Mouse (Mus musculus) ovary, adult 18-20 months (tissue): ENCODE measurements around the gene Tbx1.
A peak's percentile ranks its signal among the peaks of the same experiment; 100 is the strongest.

ENCODE experiments used
- DNase-seq: peaks from one replicate; pipeline ENCODE4 v3.0.0; 2022; ENCODE audit warnings: low spot score, mixed read lengths

The Tbx1 gene

GRCm38 (mm10) chr16:18622019-18622418 is 31.5 kb upstream of the Tbx1 start, which contains the start of gene Gp1bb:
Gp1bb (minus strand) TSS chr16:18622403.
- DNase-seq = no peak

- DNase-seq = no peak
These were observed 31.0 kb upstream of the Tbx1 start for GRCm38 (mm10) chr16:18621362-18622001.

DNA sequence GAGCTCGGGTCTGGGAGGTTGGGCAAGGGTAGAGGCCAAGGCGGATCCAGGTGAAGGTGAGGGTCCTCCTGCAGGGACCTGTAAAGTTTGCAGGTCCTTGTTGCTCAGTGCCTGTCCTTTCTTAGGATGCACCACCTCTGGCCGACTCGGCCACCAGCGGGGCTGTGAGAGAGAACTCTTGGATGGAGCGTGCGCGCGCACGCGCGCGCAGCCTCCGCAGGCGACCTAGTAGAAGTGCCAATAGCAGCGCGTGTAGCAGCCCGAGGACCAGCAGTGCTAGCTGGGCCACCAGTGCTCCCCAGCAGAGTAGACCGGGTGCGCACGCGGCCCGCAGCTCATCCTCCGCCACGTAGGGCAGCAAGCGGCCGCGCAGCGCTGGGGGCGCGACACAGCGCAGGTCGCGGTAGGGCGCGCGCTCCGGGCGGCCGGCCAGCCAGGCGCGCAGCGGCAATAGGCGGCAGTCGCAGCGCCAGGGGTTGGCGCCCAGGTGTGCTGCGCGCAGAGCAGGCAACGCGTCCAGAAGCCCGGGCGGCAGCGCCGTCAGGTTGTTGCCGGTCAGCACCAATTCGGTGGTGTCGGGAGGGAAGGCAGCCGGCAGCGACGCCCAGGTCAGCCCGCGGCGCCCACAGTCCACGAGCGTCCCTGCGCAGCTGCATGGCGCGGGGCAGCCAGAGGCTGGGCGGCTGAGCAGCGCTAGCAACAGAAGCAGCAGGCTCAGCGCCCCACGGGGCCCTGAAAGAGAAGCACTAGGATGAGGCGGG is 30.3 kb upstream of the Tbx1 start:
- DNase-seq = no peak

- DNase-seq = no peak
These were observed 29.7 kb upstream of the Tbx1 start for GRCm38 (mm10) chr16:18620201-18620600.

GRCm38 (mm10) chr16:18619110-18619509 is 28.6 kb upstream of the Tbx1 start:
- no peak for DNase-seq

GRCm38 (mm10) chr16:18618297-18618696 is 27.8 kb upstream of the Tbx1 start:
- no peak for DNase-seq

GRCm38 (mm10) chr16:18617370-18618065 is 27.0 kb upstream of the Tbx1 start:
- DNase-seq = peak; percentile 61

- DNase-seq = no peak
These were observed 22.8 kb upstream of the Tbx1 start for GRCm38 (mm10) chr16:18613301-18613700.

GRCm38 (mm10) chr16:18611752-18612151 is 21.3 kb upstream of the Tbx1 start:
- DNase-seq = no peak

DNA sequence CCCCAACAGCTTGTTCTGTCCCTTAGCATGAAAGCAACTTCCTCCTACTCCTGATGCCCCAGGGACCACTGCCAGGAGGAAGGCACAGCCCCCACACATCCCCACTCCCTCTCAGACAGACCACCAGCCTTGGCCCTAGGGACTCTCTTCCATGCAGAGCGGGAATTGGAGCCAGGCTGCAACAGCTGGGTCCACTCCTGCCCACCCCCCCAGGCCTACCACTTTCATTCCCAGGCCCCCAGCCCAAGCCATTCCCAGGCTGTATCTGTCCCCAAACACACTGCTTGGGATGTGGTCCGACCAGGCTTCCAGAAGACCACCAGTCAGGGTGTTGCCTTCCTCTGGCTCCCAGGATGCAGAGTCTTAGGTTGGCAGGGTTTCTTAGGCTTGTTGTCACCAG is 18.6 kb upstream of the Tbx1 start:
- no peak for DNase-seq

- no peak for DNase-seq
These were observed 17.8 kb upstream of the Tbx1 start for GRCm38 (mm10) chr16:18608226-18608625.

DNA sequence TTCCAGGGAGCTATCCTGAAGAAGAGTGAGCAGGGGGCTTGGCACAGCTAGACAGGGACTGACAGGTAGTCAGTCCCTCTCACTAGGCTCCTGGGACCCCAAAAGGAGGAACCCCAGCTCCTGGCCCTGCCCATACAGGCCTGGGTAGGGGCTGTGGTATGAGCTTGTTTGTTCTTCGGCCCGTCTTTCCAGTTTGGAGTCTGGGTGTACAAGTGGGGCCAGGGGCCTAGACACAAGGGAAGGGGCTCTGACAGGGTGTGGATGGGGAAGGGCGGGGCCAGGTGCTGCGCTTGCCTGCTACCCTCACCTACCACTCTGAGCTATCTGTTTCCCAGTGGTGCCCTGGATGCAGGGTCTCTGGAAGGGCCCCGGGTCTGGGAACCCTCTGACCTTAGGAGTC is 15.2 kb upstream of the Tbx1 start:
- DNase-seq = no peak

DNA sequence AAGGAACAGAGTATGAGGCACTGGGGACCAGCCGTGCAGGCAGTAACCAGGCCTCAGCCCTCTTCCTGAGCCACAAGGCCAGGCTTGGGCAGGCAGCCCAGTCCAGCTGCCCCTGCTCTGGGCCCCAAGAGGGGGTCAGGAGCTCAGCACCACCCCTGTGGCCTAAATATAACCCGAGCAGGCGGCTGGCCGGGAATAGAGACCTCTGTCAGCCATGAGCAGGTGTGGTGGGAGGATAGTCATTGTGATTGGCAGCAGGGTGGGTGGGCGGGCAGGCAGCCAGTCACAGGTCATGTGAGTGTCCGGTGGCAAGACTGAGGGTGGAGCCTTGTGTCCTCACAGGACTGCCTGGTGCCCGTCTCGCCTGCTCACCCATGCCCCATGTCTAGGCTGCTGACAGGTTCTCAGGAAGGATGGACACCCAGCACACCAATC is 13.8 kb upstream of the Tbx1 start:
- DNase-seq = no peak

DNA sequence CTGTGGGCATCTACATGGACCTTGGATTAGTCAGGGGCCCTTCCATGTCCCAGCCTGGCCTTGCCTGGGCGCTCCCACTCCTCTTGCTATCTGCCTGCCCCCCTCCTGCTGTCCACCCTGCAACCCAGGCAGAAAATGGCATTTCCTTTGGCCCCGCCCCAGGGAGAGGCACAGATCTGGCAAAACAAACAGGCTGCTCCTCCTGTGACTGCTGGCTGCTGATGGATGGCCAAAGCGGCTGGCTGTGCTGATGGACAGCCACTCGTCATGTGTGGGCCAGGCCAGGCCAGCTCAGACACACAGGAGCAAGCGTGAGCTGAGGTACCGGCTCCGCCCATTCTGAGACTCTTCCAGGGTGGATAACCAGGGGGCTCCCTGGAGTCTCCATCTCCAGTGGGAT is 11.0 kb upstream of the Tbx1 start:
- no peak for DNase-seq

DNA sequence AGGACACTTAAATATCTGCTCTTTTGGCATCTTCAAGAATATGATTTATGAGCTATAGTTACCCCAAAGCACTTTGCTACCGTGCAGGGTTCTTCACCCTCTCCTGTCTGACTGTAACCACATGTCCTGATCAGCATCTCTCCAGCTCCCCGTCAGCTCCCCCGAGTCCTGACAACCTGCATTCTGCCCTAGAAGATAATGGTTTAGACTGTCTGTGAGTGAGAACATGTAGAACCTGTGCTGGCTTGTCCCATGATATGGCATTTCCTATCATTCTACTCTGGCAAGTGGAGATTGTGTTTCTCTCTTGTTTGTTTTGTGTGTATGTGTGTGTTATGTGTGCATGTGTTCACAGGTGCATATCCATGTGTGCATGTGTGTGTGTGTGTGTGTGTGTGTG is 7.5 kb upstream of the Tbx1 start:
- DNase-seq = no peak

- DNase-seq = no peak
These were observed 5.8 kb upstream of the Tbx1 start for GRCm38 (mm10) chr16:18596255-18596654.

DNA sequence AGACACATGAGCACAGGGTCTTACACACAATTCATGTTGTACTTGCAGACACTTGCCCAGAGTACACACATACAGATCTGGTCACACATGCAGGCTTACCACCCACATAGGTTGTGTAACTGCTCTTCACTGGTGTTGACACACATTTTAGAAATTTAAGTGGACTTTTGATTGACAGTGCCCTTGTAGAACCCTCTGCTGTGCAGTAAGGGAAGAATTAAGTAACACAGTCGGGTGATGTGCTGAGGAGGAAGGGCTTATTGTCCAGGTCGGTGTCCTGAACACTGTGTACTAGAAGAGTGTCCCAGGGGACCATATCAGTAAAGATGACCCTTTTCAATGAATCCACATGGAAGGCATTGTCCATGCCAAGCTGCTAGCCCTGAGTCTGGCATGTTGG is 3.5 kb upstream of the Tbx1 start:
- DNase-seq = no peak

DNA sequence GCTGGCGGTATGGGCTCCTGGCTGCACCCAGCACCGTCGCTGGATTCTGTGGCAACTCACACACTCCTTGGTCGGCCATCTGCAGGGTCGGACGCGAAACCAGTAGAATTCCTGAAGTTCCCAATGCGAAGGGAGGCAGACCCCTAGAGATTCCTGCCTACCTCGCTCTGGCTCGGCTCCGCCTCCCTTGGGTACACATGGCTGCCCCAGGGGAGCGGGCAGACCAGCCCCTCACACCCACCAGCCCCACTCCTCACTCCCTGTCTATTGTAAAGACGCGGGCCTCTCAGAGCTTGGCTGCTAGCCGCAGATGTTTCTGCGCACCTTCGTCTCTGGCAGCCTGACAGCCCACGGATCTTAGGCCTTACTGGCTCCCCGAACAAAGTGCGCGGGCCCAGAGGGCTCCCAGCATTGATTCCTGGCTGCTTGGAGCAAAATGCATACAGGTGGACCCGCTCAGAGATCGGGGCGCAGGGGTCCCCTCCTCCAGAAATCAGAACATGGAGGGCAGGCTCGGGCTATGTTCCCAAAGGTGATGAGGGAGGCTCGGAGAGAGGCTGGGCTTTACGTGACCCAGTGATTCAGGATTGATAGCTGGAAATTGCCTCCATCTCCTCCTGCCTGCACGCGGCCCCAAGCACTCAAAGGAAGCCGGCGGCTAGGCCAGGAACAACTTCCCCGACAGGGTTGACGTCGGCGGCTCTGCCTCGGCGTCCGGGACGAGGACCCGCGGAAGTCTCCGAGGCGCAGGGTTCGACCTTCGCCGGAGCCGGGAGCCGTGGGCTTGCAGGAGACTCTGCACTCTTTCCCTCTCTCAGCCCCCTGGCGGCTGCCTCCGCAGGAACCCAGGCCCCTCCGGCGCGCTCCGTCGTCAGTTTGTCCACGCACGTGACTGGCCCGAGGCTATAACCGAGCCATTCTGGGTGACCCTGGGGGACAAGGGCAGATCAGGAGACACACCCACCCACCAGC is 862 bp upstream of the Tbx1 start:
- no peak for DNase-seq

DNA sequence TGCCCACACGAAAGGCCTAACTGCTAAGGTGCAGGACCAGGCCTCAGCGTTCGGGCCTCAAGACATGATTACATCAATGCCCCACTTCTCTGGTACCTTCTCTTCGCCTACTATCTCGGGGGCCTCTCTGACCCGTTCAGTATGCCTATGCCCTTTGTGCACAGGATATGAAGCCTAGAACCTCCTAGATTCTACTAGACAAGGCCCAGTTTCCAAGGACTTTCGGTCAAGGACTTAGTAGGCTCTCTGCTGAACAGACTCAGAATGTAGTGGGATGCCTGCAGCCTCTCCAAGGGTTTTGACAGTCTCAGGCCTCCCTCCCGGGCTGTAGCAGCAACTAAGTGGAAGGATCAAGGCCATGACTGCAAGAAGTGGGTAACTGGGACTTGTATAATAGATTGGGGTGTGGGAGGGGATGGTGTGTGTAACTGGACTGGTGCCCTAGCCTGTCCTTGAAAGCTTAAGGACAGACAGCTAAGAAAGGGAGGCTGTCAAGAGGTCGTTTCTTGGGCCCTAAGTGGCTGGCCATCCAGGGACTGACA is 1.3 kb downstream of the Tbx1 start:
- DNase-seq = no peak

DNA sequence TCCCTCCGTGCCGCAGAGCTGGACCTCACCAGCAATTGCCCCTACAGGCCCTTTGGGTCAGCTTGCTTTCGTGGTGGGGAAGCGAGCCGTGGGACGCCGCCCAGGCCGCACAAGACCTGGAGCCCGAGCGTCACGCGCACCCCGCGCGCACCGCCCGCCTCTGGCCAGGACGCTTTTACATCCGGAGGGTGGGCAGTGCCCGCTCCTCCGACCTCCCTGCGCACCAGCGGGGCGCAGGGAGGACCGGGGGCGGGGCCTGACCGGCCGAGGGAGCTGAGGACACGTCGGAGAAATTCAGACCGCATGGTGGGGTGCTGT is 1.8 kb downstream of the Tbx1 start:
- no peak for DNase-seq

DNA sequence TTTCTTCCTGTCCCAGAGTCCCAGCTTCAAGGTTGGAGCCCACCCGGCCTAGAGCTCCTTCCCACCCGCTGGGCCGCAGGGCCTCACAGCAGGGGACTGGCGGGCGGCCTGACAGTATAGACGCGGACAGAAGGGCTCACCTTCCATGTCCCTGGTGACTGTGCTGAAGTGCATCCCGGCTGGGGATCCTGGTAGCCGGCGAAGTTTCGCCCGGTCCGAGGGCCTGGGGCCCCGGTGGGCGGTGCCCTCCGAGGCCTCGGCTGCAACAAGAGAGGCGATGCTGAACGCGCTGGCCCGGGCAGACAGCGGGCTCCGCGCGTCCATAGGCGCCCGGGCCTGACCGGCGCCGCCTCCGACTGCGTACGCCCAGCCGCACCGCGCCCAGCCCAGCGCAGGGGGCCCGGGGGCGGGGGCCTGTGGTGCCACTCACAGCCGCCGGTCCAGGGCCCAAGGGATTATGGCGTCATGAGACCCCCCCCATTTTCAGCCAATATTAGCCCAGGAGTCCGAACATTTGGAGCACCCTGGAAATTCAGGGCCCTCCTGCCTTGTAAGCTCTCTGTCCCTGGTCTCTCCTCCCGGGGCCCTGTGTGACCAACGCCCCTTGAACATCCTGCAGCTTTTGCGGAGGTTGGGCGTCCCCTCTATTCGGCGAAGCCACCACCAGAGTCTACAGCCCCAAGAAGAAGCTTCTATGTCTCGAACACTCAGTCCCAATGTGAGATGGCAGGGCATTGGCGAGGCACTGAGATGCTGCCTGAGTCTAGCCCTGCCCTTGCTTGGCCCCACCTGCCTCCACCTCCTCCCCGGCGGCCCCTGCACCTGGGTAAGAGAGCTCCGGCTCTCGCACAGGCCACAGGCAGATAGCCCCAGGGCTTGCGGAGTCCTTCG is 2.4 kb downstream of the Tbx1 start:
- DNase-seq = no peak
